Mouse (Mus musculus): ENCODE results near the gene Abhd2. TPM values are rescaled to one million over a fixed set of nuclear protein-coding genes. Genes with fewer than 3 reads are reported as not detected.

Gene Abhd2
- polyA plus RNA-seq (2016; fragmentation: Nextera tagmentation; extraction: Ambion mirVana): 6.3 and 7.0 TPM in 2 replicates

DNA sequence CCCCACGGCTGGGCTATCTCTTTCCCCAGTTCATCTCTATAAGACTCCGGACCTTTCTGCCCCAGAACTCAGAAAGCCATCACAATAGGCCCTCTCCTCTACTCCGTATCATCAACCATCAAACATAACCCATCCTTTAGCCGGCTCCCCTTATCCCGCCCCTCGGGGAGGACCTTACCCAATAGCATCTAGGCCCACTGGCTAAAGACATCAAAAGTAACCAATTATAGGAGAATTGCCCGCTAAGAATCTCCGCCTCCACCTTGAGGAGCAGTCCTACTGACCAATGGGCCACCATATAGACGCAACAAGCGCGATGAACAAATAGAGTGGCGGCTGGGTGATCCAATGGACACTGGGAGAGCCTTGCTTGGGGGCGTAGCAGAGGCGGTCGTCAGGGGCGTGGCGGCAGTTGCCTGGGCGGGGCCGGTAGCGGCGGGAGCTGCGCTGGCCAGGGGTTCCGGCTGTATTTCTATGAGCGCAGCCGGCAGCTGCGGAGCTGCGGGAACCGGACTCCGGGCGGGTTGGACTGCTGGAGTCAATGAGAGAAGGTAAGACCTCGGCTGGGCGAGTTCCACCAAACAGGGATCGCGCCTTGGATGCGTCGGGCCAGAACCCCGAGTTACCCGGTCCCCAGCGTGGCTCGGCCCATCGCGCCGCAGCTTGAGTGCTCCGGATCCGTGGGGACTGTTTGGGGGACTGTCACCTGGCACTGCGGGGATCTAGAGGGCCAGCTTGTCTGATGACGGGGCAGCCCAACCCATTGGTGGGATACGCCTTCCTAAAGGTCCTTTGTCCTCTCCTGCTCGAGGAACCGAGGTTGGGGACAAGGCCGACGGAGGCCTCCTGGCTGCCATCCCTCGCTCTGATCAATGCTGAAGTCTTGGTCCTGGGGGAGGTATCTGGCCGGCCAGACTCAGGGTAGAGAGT, at the start of gene Abhd2:
TSS of gene Abhd2 (plus strand) at position 411 of the 930 bp plus-strand sequence.
- WGBS: under 1% methylated on average over 54 of the region's 54 CpGs
- peak; percentile 99 for DNase-seq (ENCODE audit: low spot score)
- Histone ChIP-seq H3K27ac (peak within 1 kb of the TSS; percentile 87), H3K4me1 (peaks cover 41% of the 10 kb centered on the region), H3K4me3 (peak within 1 kb of the TSS; percentile 85), H3K27me3 (ENCODE audit: low read depth, poor library complexity, severe bottlenecking) (no peaks in the 10 kb centered on the region), H3K9me3 (replicated peaks) (no peaks in the 10 kb centered on the region), H3K36me3 (peaks cover 4% of the 10 kb centered on the region; the same call in 1 of the 2 replicates)

DNA sequence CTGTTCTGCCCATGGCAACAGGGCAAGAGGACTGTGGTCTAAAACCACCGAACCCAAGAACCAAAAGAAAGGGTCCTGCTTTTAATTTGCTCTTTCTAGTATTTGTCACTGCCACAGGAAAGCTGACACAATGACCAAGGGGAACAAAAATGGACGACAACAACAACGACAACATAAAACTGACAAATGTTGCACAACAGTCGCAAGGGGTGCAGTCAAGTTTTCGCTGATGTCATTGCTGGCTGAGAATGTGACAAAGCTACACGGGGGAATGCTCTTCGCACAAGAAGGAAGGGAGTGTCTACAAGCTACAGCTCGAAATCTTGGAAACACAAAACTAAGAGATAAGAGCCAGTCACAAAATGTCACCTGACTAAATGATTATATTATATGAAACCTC, 47.5 kb upstream of the Abhd2 start:
- Histone ChIP-seq H3K27ac (no peak overlapping the region), H3K4me3 (no peak overlapping the region), H3K9me3 (replicated peaks) (no peaks in the 10 kb centered on the region), H3K27me3 (ENCODE audit: low read depth, poor library complexity, severe bottlenecking) (no peaks in the 10 kb centered on the region), H3K36me3 (no peaks in the 10 kb centered on the region), H3K4me1 (peaks cover 8% of the 10 kb centered on the region; the same call in 1 of the 2 replicates)
- 89% methylated on average over 8 of the region's 8 CpGs for WGBS
- DNase-seq (ENCODE audit: low spot score): no peak

DNA sequence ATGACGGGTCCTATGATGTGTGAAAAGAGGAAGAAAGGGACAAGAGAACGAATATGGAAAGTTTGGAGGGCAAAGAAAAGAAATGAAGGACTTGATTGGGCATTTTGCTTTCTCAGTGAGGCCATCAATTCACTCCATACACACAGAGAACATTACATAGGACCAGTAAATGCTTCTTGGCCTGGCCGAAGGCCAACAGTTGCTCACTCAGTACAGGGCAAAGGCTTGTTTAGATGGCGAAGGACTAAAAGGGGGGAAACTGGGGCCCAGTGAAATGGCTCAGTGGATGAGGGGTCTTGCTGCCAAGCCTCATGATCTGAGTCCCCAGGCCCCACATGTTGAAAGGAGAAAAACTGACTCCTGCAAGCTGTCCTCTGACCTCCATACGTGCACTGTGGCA, 46.8 kb upstream of the Abhd2 start:
- Histone ChIP-seq H3K36me3 (no peaks in the 10 kb centered on the region), H3K27ac (no peak overlapping the region), H3K4me3 (no peak overlapping the region), H3K27me3 (ENCODE audit: low read depth, poor library complexity, severe bottlenecking) (no peaks in the 10 kb centered on the region), H3K4me1 (peaks cover 8% of the 10 kb centered on the region; the same call in 1 of the 2 replicates), H3K9me3 (replicated peaks) (no peaks in the 10 kb centered on the region)
- 93% methylated on average over 5 of the region's 5 CpGs for WGBS
- DNase-seq (ENCODE audit: low spot score): no peak

- no peaks in the 10 kb centered on the region for H3K27me3 ChIP-seq (ENCODE audit: low read depth, poor library complexity, severe bottlenecking)
- WGBS: 78% methylated on average over 9 of the region's 10 CpGs
- no peaks in the 10 kb centered on the region for H3K9me3 ChIP-seq (replicated peaks)
- H3K4me3 ChIP-seq: no peak overlapping the region
- H3K27ac ChIP-seq: no peak overlapping the region
- no peak for DNase-seq (ENCODE audit: low spot score)
- H3K4me1 ChIP-seq: peaks cover 8% of the 10 kb centered on the region; the same call in 1 of the 2 replicates
- no peaks in the 10 kb centered on the region for H3K36me3 ChIP-seq
Observed at GRCm38 (mm10) chr7:79226834-79227486, 46.0 kb upstream of the Abhd2 start.

- Histone ChIP-seq H3K9me3 (replicated peaks) (no peaks in the 10 kb centered on the region), H3K36me3 (no peaks in the 10 kb centered on the region), H3K27ac (no peak overlapping the region), H3K4me3 (no peak overlapping the region), H3K4me1 (peaks cover 8% of the 10 kb centered on the region; the same call in 1 of the 2 replicates), H3K27me3 (ENCODE audit: low read depth, poor library complexity, severe bottlenecking) (no peaks in the 10 kb centered on the region)
- DNase-seq (ENCODE audit: low spot score): peak; percentile 92
- WGBS: 34% methylated on average over 9 of the region's 9 CpGs
Observed at GRCm38 (mm10) chr7:79228471-79228870, 44.5 kb upstream of the Abhd2 start.

- no peak for DNase-seq (ENCODE audit: low spot score)
- Histone ChIP-seq H3K4me1 (0 out of 2 replicates have a peak, but pooled peaks cover 4% of the 10 kb centered on the region), H3K36me3 (no peaks in the 10 kb centered on the region), H3K9me3 (replicated peaks) (no peaks in the 10 kb centered on the region), H3K4me3 (no peak overlapping the region), H3K27me3 (ENCODE audit: low read depth, poor library complexity, severe bottlenecking) (no peaks in the 10 kb centered on the region), H3K27ac (no peak overlapping the region)
- 89% methylated on average over 2 of the region's 2 CpGs for WGBS
Observed at GRCm38 (mm10) chr7:79231577-79231976, 41.4 kb upstream of the Abhd2 start.

- 0 out of 2 replicates have a peak, but pooled peaks cover 4% of the 10 kb centered on the region for H3K4me1 ChIP-seq
- H3K36me3 ChIP-seq: no peaks in the 10 kb centered on the region
- 90% methylated on average over 10 of the region's 10 CpGs for WGBS
- H3K9me3 ChIP-seq (replicated peaks): no peaks in the 10 kb centered on the region
- no peak for DNase-seq (ENCODE audit: low spot score)
- H3K27me3 ChIP-seq (ENCODE audit: low read depth, poor library complexity, severe bottlenecking): no peaks in the 10 kb centered on the region
- H3K27ac ChIP-seq: no peak overlapping the region
- no peak overlapping the region for H3K4me3 ChIP-seq
Observed at GRCm38 (mm10) chr7:79232048-79232447, 41.0 kb upstream of the Abhd2 start.

GRCm38 (mm10) chr7:79238741-79239140, 34.3 kb upstream of the Abhd2 start:
- Histone ChIP-seq H3K9me3 (replicated peaks) (no peaks in the 10 kb centered on the region), H3K4me3 (no peak overlapping the region), H3K36me3 (no peaks in the 10 kb centered on the region), H3K27me3 (ENCODE audit: low read depth, poor library complexity, severe bottlenecking) (no peaks in the 10 kb centered on the region), H3K4me1 (no peaks in the 10 kb centered on the region), H3K27ac (no peak overlapping the region)
- peak; percentile 46 for DNase-seq (ENCODE audit: low spot score)
- WGBS: 79% methylated on average over 5 of the region's 5 CpGs

DNA sequence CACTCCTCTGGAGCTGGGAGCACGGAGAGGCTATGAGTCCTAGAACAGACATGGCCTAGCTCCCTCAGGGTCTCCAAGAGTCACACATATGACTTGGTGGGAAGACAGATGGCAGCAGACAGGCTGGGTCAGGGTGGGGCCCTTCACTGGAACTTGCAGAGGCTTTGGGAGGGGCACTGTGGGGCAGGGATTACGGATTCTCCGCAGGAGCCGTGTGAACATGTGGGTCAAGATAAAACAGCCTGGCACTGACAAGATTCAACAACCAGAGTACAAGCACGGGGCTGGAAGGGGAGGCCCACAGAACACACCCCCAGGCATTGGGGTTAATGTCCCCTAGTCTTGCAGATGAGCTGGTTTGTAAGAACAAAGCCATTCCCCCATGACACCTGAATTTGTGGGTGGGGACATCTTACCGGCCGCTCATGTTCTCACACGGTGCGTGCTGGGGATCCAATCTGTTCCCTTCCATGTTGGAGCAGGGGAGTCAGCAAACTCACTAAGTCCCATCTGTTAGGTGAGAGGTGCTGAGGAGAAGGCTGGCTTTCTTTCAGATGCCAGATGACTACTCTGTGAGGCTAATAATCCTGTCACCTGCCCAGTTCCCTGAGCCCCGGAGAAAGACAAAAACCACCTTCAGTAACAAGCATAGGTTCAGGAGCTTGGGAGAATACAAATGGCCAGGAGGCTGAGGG, 30.9 kb upstream of the Abhd2 start:
- no peaks in the 10 kb centered on the region for H3K9me3 ChIP-seq (replicated peaks)
- no peak for DNase-seq (ENCODE audit: low spot score)
- WGBS: 70% methylated on average over 10 of the region's 10 CpGs

GRCm38 (mm10) chr7:79243236-79243635, 29.8 kb upstream of the Abhd2 start:
- Histone ChIP-seq H3K9me3 (replicated peaks) (no peaks in the 10 kb centered on the region), H3K27ac (no peak overlapping the region), H3K4me3 (no peak overlapping the region), H3K27me3 (ENCODE audit: low read depth, poor library complexity, severe bottlenecking) (no peaks in the 10 kb centered on the region), H3K4me1 (peaks cover 9% of the 10 kb centered on the region), H3K36me3 (no peaks in the 10 kb centered on the region)
- DNase-seq (ENCODE audit: low spot score): no peak
- WGBS: 84% methylated on average over 4 of the region's 4 CpGs

More for the DNA sequence above, 30.9 kb upstream of the Abhd2 start:
- Histone ChIP-seq H3K27me3 (ENCODE audit: low read depth, poor library complexity, severe bottlenecking) (no peaks in the 10 kb centered on the region), H3K36me3 (no peaks in the 10 kb centered on the region), H3K4me3 (no peak overlapping the region), H3K27ac (no peak overlapping the region), H3K4me1 (no peaks in the 10 kb centered on the region)

DNA sequence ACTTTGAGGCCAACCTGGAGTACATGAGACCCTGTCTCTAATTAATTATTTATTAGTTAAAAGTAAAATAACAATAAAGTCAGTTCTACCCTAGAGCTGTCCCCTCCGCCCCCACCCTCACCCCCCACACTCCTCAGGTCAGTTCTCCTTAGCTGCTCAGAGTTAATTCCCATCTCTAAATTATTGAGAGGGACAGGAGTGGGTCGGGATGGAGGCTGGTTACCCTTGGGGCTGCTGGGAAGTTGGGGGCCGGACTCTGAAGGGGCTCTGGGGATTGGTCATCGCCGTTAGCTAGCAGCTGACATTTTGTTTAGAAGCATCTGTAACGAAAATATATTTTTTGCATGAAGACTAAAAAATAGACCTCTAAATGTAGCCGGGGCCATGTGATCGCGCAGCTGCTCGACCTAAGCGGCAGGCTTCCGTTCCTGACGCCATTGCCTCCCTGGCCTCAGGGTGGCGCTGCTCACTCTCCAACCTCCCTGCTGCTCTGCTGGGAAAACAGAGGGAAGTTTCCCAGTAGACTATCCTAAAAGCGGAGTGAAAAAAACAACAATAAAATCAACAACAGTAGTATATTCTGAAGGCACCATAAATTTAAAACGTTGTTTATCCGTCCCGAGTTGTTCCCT, 26.8 kb upstream of the Abhd2 start:
- H3K36me3 ChIP-seq: no peaks in the 10 kb centered on the region
- peak overlapping the region; percentile 37 for H3K4me3 ChIP-seq
- WGBS: 16% methylated on average over 18 of the region's 18 CpGs
- peaks cover 9% of the 10 kb centered on the region for H3K4me1 ChIP-seq
- H3K9me3 ChIP-seq (replicated peaks): no peaks in the 10 kb centered on the region
- H3K27ac ChIP-seq: no peak overlapping the region
- peak; percentile 83 for DNase-seq (ENCODE audit: low spot score)
- H3K27me3 ChIP-seq (ENCODE audit: low read depth, poor library complexity, severe bottlenecking): no peaks in the 10 kb centered on the region

DNA sequence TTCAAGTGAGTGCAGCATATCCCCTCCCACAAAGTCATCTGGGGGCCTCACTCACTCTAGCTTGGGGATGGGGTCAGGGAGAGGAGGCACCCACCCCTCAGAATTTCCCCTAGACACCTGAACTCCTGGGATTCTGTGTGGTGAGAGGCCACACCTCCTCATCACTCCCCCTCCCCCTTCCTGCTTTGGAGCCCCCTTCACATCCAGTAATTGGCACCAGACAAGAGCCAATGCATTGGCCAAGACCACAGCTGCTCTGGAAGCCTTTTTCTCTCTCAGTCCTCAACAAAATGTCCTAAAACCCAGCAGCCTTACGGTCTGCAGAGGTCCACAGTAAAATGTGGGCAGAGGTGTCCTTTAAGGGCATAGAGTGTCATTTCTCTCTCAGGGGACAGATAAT, 25.6 kb upstream of the Abhd2 start:
- no peaks in the 10 kb centered on the region for H3K9me3 ChIP-seq (replicated peaks)
- H3K36me3 ChIP-seq: no peaks in the 10 kb centered on the region
- peaks cover 9% of the 10 kb centered on the region for H3K4me1 ChIP-seq
- no peak overlapping the region for H3K4me3 ChIP-seq
- 72% methylated on average over 1 of the region's 1 CpGs for WGBS
- DNase-seq (ENCODE audit: low spot score): no peak
- H3K27ac ChIP-seq: no peak overlapping the region; the same call in 1 of the 2 replicates
- no peaks in the 10 kb centered on the region for H3K27me3 ChIP-seq (ENCODE audit: low read depth, poor library complexity, severe bottlenecking)
